Mouse (Mus musculus) testis, adult 2 months (tissue): Measurements from ENCODE around the gene Ppif.

Experiments
- CTCF ChIP-seq: fragments of 200-500 bp; IDR thresholded peaks from 2 replicates; pipeline ENCODE4 v1.5.1; 2012; ENCODE audit warnings: low read depth, mild to moderate bottlenecking, inconsistent platforms, low read length, moderate library complexity; ENCODE audit not compliant: control insufficient read depth, insufficient read depth, insufficient replicate concordance
- POLR2A ChIP-seq: fragments of 200-500 bp; IDR thresholded peaks from 2 replicates; pipeline ENCODE4 v1.6.1; 2012; ENCODE audit warnings: low read depth, mild to moderate bottlenecking, inconsistent platforms, low read length, moderate library complexity; ENCODE audit not compliant: control insufficient read depth

DNA sequence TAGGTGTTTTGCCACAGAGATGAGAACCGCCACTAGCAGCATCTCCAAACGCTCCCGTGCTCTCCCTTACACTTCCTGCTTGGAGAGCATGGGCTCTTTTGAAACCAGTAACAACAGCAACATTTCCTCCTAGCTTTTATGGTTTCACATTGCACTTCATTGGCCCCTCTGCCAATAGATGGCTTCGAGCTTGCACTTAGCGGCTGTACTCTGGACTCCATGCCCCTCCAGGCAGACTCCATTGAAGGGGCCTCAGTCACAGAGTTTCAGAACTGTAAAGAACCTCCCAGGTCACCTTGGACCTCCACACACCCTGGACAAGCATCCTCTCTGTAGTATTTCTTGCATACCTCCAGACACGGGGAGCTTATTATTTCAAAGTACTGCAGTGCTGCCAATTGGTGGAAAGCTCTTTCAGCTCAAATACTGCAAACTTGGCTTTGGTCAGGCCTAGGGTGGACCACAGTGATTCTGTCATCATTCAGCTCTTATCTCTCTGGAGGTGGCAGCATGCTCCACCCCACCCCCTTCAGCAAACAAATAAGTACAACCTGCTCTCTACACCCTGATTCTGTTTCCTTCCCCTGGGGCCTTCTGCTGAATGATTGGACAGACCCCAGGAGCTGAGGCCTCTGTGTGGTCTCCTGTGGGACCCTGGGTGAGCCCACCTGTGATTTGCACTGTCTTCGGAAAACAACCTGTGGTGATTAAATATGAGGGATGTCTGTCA is 7.6 kb upstream of the Ppif start:
- TF ChIP-seq POLR2A (no peak), CTCF (no peak)
